Mouse (Mus musculus) lung, postnatal 0 days (tissue): ENCODE data around the gene Gzmm. TPM values are rescaled to one million over a fixed set of nuclear protein-coding genes. Genes with fewer than 3 reads are reported as not detected.

Source experiments
- ATAC-seq: fragments of 200-750 bp; cut with Nextera tagmentation; 2 replicates; pipeline ENCODE4 v1.8.0; 2017; ENCODE audit warnings: moderate library complexity
- DNase-seq: peaks from one replicate; pipeline ENCODE4 v3.0.0-alpha.2; 2016; ENCODE audit warnings: low spot score
- H3K27ac ChIP-seq: fragments of 300-500 bp; sonication (generic); 2 replicates; pipeline ENCODE4 v1.5.1; 2014; ENCODE audit warnings: antibody characterized with exemption, mild to moderate bottlenecking, low read length, mixed read lengths
- H3K27me3 ChIP-seq: fragments of 300-500 bp; sonication (generic); replicated peaks from 2 replicates; pipeline ENCODE4 v1.6.1; 2014; ENCODE audit warnings: low read length, mixed read lengths; ENCODE audit not compliant: insufficient read depth
- H3K36me3 ChIP-seq: fragments of 300-500 bp; sonication (generic); 2 replicates; pipeline ENCODE4 v1.6.1; 2014; ENCODE audit warnings: low read length, mixed read lengths; ENCODE audit not compliant: insufficient read depth
- H3K4me1 ChIP-seq: fragments of 300-500 bp; sonication (generic); 2 replicates; pipeline ENCODE4 v1.6.1; 2014; ENCODE audit warnings: antibody characterized with exemption, low read depth, low read length, mixed read lengths; ENCODE audit not compliant: insufficient read depth
- H3K4me2 ChIP-seq: fragments of 300-500 bp; sonication (generic); replicated peaks from 2 replicates; pipeline ENCODE4 v1.6.1; 2014; ENCODE audit warnings: low read depth, mild to moderate bottlenecking, low read length, moderate library complexity, mixed read lengths
- H3K4me3 ChIP-seq: fragments of 300-500 bp; sonication (generic); 2 replicates; pipeline ENCODE4 v1.5.1; 2014; ENCODE audit warnings: low read depth, low read length
- H3K9ac ChIP-seq: fragments of 300-500 bp; sonication (generic); replicated peaks from 2 replicates; pipeline ENCODE4 v1.6.1; 2014; ENCODE audit warnings: low read depth, mild to moderate bottlenecking
- H3K9me3 ChIP-seq: fragments of 300-500 bp; sonication (generic); 2 replicates; pipeline ENCODE4 v1.6.1; 2016; ENCODE audit warnings: low read length, mixed read lengths
- CTCF ChIP-seq: IDR thresholded peaks from 2 replicates; pipeline ENCODE4 v1.5.1; 2016; ENCODE audit warnings: antibody characterized with exemption, mild to moderate bottlenecking
- EP300 ChIP-seq: IDR thresholded peaks from 2 replicates; pipeline ENCODE4 v1.6.1; 2016; ENCODE audit warnings: antibody characterized with exemption, mild to moderate bottlenecking, control low read depth
- WGBS: fragments of 180-500 bp; shearing (Covaris S2); extraction: QIAGEN DNeasy Blood & Tissue Kit; methylation state at CpG from one replicate; pipeline ENCODE4 v1.1.7; 2014; 5-methylcytosine and 5-hydroxymethylcytosine counted together
- polyA plus RNA-seq: library from polyadenylated mRNA; unstranded; fragments of >200 nt; fragmentation: Nextera tagmentation; extraction: Ambion mirVana; gene quantifications from 2 replicates; pipeline ENCODE4 v1.2.1, GENCODE M21; 2015

The Gzmm gene
- polyA plus RNA-seq, 1 experiment from 2014 or later, result 0.57 TPM

- DNase-seq (peak; percentile 39), ATAC-seq (no peak)
- peaks cover 18% of the 10 kb centered on the region for H3K36me3 ChIP-seq
- no peak for TF ChIP-seq CTCF
- TF ChIP-seq EP300, result no peak
- no peak overlapping the region for H3K4me3 ChIP-seq
- WGBS, result 43% methylated on average over 4 of the region's 4 CpGs
- H3K4me1 ChIP-seq, result peaks cover 18% of the 10 kb centered on the region
- no peak overlapping the region for H3K4me2 ChIP-seq
- peak overlapping the region; percentile 11; the same call in 1 of the 2 replicates for H3K27ac ChIP-seq
- H3K27me3 ChIP-seq, result no peaks in the 10 kb centered on the region
- H3K9me3 ChIP-seq, result no peaks in the 10 kb centered on the region
- H3K9ac ChIP-seq, result no peak overlapping the region
These were observed 18.9 kb downstream of the Gzmm start for GRCm38 (mm10) chr10:79707759-79708158.

DNA sequence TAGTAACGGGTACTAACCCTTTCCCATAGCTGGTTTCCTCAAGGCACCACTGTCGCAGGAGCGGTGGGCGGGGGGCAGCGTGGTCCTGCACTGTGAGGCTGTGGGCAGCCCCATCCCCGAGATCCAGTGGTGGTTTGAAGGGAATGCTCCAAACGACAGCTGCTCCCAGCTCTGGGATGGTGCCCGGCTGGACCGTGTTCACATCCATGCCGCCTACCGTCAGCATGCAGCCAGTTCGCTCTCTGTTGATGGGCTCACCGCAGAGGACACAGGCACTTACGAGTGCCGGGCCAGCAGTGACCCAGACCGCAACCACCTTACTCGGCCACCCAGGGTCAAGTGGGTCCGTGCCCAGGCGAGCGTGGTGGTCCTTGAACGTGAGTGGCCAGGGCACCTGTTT lies 19.8 kb downstream of the Gzmm start:
- no peak for TF ChIP-seq CTCF
- TF ChIP-seq EP300, result no peak
- Histone ChIP-seq H3K4me2 (peak overlapping the region; percentile 17; the same call in 1 of the 2 replicates), H3K4me3 (no peak overlapping the region), H3K9me3 (no peaks in the 10 kb centered on the region), H3K9ac (no peak overlapping the region), H3K27ac (peak overlapping the region; percentile 38; the same call in 1 of the 2 replicates), H3K4me1 (peaks cover 18% of the 10 kb centered on the region), H3K36me3 (peaks cover 18% of the 10 kb centered on the region), H3K27me3 (no peaks in the 10 kb centered on the region)
- no peak for DNase-seq
- WGBS, result 71% methylated on average over 21 of the region's 21 CpGs
- ATAC-seq, result no peak

DNA sequence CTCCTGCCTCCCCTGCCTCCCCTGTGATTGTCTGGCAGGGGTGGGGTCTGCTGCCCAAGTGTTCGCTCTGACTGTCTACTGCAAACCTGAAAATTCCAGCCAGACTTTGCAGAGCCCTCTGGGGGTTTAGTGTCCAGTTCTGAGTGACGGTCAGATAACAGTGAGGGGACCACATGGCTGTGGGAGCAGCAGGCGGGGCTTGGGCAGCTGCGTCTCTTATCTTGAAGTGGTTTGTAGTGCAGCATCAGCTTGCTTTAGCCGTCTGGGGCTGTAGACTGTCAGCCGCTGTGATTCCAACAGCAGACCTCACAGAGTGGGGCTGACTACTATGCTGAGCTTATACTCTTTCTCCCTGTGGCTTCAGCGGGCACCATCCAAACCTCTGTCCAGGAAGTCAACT lies 20.5 kb downstream of the Gzmm start:
- DNase-seq, result no peak
- Histone ChIP-seq H3K9ac (no peak overlapping the region), H3K36me3 (peaks cover 18% of the 10 kb centered on the region), H3K9me3 (no peaks in the 10 kb centered on the region), H3K27me3 (no peaks in the 10 kb centered on the region), H3K4me1 (peaks cover 18% of the 10 kb centered on the region), H3K27ac (no peak overlapping the region), H3K4me2 (peak overlapping the region; percentile 17; the same call in 1 of the 2 replicates), H3K4me3 (no peak overlapping the region)
- 47% methylated on average over 7 of the region's 7 CpGs for WGBS
- TF ChIP-seq EP300, result no peak
- no peak for TF ChIP-seq CTCF
- no peak for ATAC-seq

DNA sequence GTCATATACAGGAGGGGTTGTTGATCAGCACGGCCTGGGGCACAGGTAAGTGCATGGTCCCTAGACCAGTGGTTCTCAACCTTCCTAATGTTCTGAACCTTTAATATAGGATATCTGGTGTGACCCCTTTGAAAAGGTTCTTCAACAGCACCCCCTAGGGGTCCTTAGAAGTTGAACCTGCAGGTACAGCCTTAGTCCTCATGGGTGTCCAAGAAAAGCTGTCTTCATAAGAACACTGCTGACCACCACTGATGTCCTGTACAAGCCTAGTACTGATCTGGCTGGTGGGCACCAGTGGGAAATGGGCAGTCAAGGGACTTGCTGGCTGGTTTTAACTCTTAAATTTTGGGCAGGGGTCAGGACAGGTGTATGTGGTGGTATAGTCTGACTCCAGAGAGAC lies 23.2 kb downstream of the Gzmm start:
- TF ChIP-seq CTCF (peak; percentile 55), EP300 (no peak)
- Histone ChIP-seq H3K4me3 (no peak overlapping the region), H3K4me1 (peaks cover 10% of the 10 kb centered on the region; the same call in 1 of the 2 replicates), H3K4me2 (no peak overlapping the region), H3K27me3 (peaks cover 18% of the 10 kb centered on the region), H3K9ac (no peak overlapping the region), H3K36me3 (peaks cover 18% of the 10 kb centered on the region), H3K9me3 (no peaks in the 10 kb centered on the region), H3K27ac (no peak overlapping the region; the same call in 1 of the 2 replicates)
- WGBS, result 79% methylated on average over 1 of the region's 1 CpGs
- peak; percentile 48 for DNase-seq
- 0 out of 2 replicates have a peak, but pooled peaks have one; percentile 11 for ATAC-seq

DNA sequence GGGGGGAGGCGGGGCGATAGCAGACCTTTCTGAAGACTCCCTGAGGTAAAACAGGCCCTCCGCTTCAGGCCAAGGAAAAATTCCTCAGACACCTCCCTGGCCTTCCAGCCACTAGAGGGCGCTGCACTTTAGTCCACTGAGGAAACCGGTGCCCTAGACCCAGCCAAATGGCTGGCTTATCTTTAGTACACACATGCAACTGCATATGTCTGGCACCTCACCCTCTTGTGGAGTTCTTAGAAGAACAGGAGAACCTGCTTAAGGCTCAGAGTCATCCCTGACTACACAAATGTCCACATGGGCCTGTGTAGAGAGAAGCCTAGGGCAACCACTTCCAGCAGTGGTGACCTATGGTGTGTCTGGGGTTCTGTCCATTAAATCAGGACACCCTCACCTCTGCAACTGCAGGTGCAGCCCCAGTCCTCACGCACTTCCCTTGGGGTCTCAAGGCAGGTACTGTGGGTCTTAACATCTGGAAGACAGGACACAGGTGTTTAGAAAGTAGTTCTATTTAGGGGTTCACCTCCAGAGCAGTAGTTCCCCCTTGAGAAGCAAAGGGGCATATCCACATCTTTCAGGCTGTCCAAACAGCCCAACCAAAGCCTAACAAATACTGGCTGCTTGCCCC lies 23.8 kb downstream of the Gzmm start:
- 21% methylated on average over 4 of the region's 6 CpGs for WGBS
- H3K36me3 ChIP-seq, result peaks cover 18% of the 10 kb centered on the region
- ATAC-seq, result peak; percentile 78

GRCm38 (mm10) chr10:79713163-79713562 lies 24.3 kb downstream of the Gzmm start:
- 44% methylated on average over 1 of the region's 1 CpGs for WGBS
- Histone ChIP-seq H3K4me2 (no peak overlapping the region), H3K4me1 (peaks cover 5% of the 10 kb centered on the region; the same call in 1 of the 2 replicates), H3K4me3 (no peak overlapping the region), H3K27me3 (peaks cover 29% of the 10 kb centered on the region), H3K36me3 (peaks cover 18% of the 10 kb centered on the region), H3K9me3 (no peaks in the 10 kb centered on the region), H3K27ac (no peak overlapping the region), H3K9ac (no peak overlapping the region)
- no peak for TF ChIP-seq EP300
- no peak for TF ChIP-seq CTCF
- ATAC-seq (no peak), DNase-seq (no peak)

More for the DNA sequence above, 23.8 kb downstream of the Gzmm start:
- peak; percentile 89 for DNase-seq
- H3K9me3 ChIP-seq, result no peaks in the 10 kb centered on the region
- H3K27me3 ChIP-seq, result peaks cover 24% of the 10 kb centered on the region
- no peak for TF ChIP-seq EP300
- TF ChIP-seq CTCF, result peak; percentile 85
- H3K4me1 ChIP-seq, result peaks cover 5% of the 10 kb centered on the region; the same call in 1 of the 2 replicates
- H3K9ac ChIP-seq, result no peak overlapping the region
- H3K27ac ChIP-seq, result no peak overlapping the region
- H3K4me2 ChIP-seq, result no peak overlapping the region
- no peak overlapping the region for H3K4me3 ChIP-seq
